Mouse (Mus musculus): ENCODE results near the gene Unc119. TPM values are rescaled to one million over a fixed set of nuclear protein-coding genes. Genes with fewer than 3 reads are reported as not detected.

Gene Unc119
- polyA plus RNA-seq, 1 experiment from 2014 or later: 29.5 TPM

GRCm38 (mm10) chr11:78360789-78361131, 17.5 kb downstream of the Unc119 start:
- ATAC-seq: no peak
- no peaks in the 10 kb centered on the region for H3K36me3 ChIP-seq (ENCODE audit: control insufficient read depth, insufficient read depth, low read length)
- no peak overlapping the region for H3K27ac ChIP-seq (ENCODE audit: low read length)
- WGBS: 51% methylated on average over 2 of the region's 2 CpGs
- H3K9ac ChIP-seq (ENCODE audit: low read depth, low read length): peak overlapping the region; percentile 12; the same call in 1 of the 2 replicates
- no peaks in the 10 kb centered on the region for H3K27me3 ChIP-seq (replicated peaks; ENCODE audit: control insufficient read depth, insufficient read depth, low read length)
- H3K4me3 ChIP-seq (ENCODE audit: low read length): no peak overlapping the region
- no peak overlapping the region for H3K4me2 ChIP-seq (ENCODE audit: low read depth, low read length)
- peaks cover 18% of the 10 kb centered on the region for H3K4me1 ChIP-seq (ENCODE audit: control insufficient read depth, insufficient read depth, low read length)
- no peaks in the 10 kb centered on the region for H3K9me3 ChIP-seq (ENCODE audit: control insufficient read depth, low read length)

- H3K4me3 ChIP-seq (ENCODE audit: low read length): no peak overlapping the region
- no peaks in the 10 kb centered on the region for H3K9me3 ChIP-seq (ENCODE audit: control insufficient read depth, low read length)
- no peak overlapping the region for H3K4me2 ChIP-seq (ENCODE audit: low read depth, low read length)
- no peaks in the 10 kb centered on the region for H3K36me3 ChIP-seq (ENCODE audit: control insufficient read depth, insufficient read depth, low read length)
- peaks cover 23% of the 10 kb centered on the region for H3K4me1 ChIP-seq (ENCODE audit: control insufficient read depth, insufficient read depth, low read length)
- ATAC-seq: no peak
- H3K9ac ChIP-seq (ENCODE audit: low read depth, low read length): no peak overlapping the region
- H3K27me3 ChIP-seq (replicated peaks; ENCODE audit: control insufficient read depth, insufficient read depth, low read length): no peaks in the 10 kb centered on the region
- peak overlapping the region; percentile 68 for H3K27ac ChIP-seq (ENCODE audit: low read length)
- WGBS: 61% methylated on average over 13 of the region's 13 CpGs
These were observed 20.2 kb downstream of the Unc119 start for GRCm38 (mm10) chr11:78363309-78364007.

GRCm38 (mm10) chr11:78364103-78364502, 20.8 kb downstream of the Unc119 start:
- peak; percentile 74 for ATAC-seq
- Histone ChIP-seq H3K27me3 (replicated peaks; ENCODE audit: control insufficient read depth, insufficient read depth, low read length) (no peaks in the 10 kb centered on the region), H3K4me1 (ENCODE audit: control insufficient read depth, insufficient read depth, low read length) (peaks cover 24% of the 10 kb centered on the region), H3K9ac (ENCODE audit: low read depth, low read length) (peak overlapping the region; percentile 21; the same call in 1 of the 2 replicates), H3K27ac (ENCODE audit: low read length) (peak overlapping the region; percentile 68), H3K9me3 (ENCODE audit: control insufficient read depth, low read length) (no peaks in the 10 kb centered on the region), H3K36me3 (ENCODE audit: control insufficient read depth, insufficient read depth, low read length) (no peaks in the 10 kb centered on the region), H3K4me2 (ENCODE audit: low read depth, low read length) (0 out of 2 replicates have a peak overlapping the region, but pooled peaks have one; percentile 11), H3K4me3 (ENCODE audit: low read length) (no peak overlapping the region)
- 23% methylated on average over 8 of the region's 8 CpGs for WGBS

- Histone ChIP-seq H3K4me1 (ENCODE audit: control insufficient read depth, insufficient read depth, low read length) (peaks cover 39% of the 10 kb centered on the region), H3K27ac (ENCODE audit: low read length) (no peak overlapping the region)
- no peak for ATAC-seq
These were observed 24.4 kb downstream of the Unc119 start for GRCm38 (mm10) chr11:78367456-78368225.

GRCm38 (mm10) chr11:78370389-78370788, 27.1 kb downstream of the Unc119 start:
- Histone ChIP-seq H3K4me2 (ENCODE audit: low read depth, low read length) (no peak overlapping the region), H3K36me3 (ENCODE audit: control insufficient read depth, insufficient read depth, low read length) (no peaks in the 10 kb centered on the region), H3K9ac (ENCODE audit: low read depth, low read length) (no peak overlapping the region), H3K27me3 (replicated peaks; ENCODE audit: control insufficient read depth, insufficient read depth, low read length) (no peaks in the 10 kb centered on the region), H3K4me1 (ENCODE audit: control insufficient read depth, insufficient read depth, low read length) (peaks cover 26% of the 10 kb centered on the region), H3K27ac (ENCODE audit: low read length) (peak overlapping the region; percentile 6; the same call in 1 of the 2 replicates), H3K4me3 (ENCODE audit: low read length) (no peak overlapping the region), H3K9me3 (ENCODE audit: control insufficient read depth, low read length) (no peaks in the 10 kb centered on the region)
- ATAC-seq: 0 out of 2 replicates have a peak, but pooled peaks have one; percentile 4
- WGBS: 45% methylated on average over 1 of the region's 1 CpGs

More at GRCm38 (mm10) chr11:78367456-78368225, 24.4 kb downstream of the Unc119 start:
- no peak overlapping the region for H3K4me3 ChIP-seq (ENCODE audit: low read length)
- H3K9ac ChIP-seq (ENCODE audit: low read depth, low read length): no peak overlapping the region
- H3K4me2 ChIP-seq (ENCODE audit: low read depth, low read length): no peak overlapping the region
- no peaks in the 10 kb centered on the region for H3K27me3 ChIP-seq (replicated peaks; ENCODE audit: control insufficient read depth, insufficient read depth, low read length)
- H3K36me3 ChIP-seq (ENCODE audit: control insufficient read depth, insufficient read depth, low read length): no peaks in the 10 kb centered on the region
- 71% methylated on average over 15 of the region's 15 CpGs for WGBS
- no peaks in the 10 kb centered on the region for H3K9me3 ChIP-seq (ENCODE audit: control insufficient read depth, low read length)

GRCm38 (mm10) chr11:78371711-78372110, 28.4 kb downstream of the Unc119 start:
- WGBS: 89% methylated on average over 11 of the region's 11 CpGs

GRCm38 (mm10) chr11:78372166-78372565, 28.9 kb downstream of the Unc119 start:
- Histone ChIP-seq H3K9ac (ENCODE audit: low read depth, low read length) (no peak overlapping the region), H3K27me3 (replicated peaks; ENCODE audit: control insufficient read depth, insufficient read depth, low read length) (no peaks in the 10 kb centered on the region), H3K4me3 (ENCODE audit: low read length) (no peak overlapping the region), H3K4me2 (ENCODE audit: low read depth, low read length) (no peak overlapping the region), H3K27ac (ENCODE audit: low read length) (no peak overlapping the region), H3K4me1 (ENCODE audit: control insufficient read depth, insufficient read depth, low read length) (peaks cover 23% of the 10 kb centered on the region), H3K9me3 (ENCODE audit: control insufficient read depth, low read length) (no peaks in the 10 kb centered on the region), H3K36me3 (ENCODE audit: control insufficient read depth, insufficient read depth, low read length) (no peaks in the 10 kb centered on the region)
- 70% methylated on average over 3 of the region's 3 CpGs for WGBS
- ATAC-seq: no peak

More at GRCm38 (mm10) chr11:78371711-78372110, 28.4 kb downstream of the Unc119 start:
- Histone ChIP-seq H3K9ac (ENCODE audit: low read depth, low read length) (no peak overlapping the region), H3K36me3 (ENCODE audit: control insufficient read depth, insufficient read depth, low read length) (no peaks in the 10 kb centered on the region), H3K4me3 (ENCODE audit: low read length) (no peak overlapping the region), H3K27ac (ENCODE audit: low read length) (no peak overlapping the region), H3K4me2 (ENCODE audit: low read depth, low read length) (no peak overlapping the region), H3K9me3 (ENCODE audit: control insufficient read depth, low read length) (no peaks in the 10 kb centered on the region), H3K4me1 (ENCODE audit: control insufficient read depth, insufficient read depth, low read length) (peaks cover 26% of the 10 kb centered on the region), H3K27me3 (replicated peaks; ENCODE audit: control insufficient read depth, insufficient read depth, low read length) (no peaks in the 10 kb centered on the region)
- no peak for ATAC-seq

- H3K27me3 ChIP-seq (replicated peaks; ENCODE audit: control insufficient read depth, insufficient read depth, low read length): no peaks in the 10 kb centered on the region
- peaks cover 26% of the 10 kb centered on the region for H3K4me1 ChIP-seq (ENCODE audit: control insufficient read depth, insufficient read depth, low read length)
- peak overlapping the region; percentile 6; the same call in 1 of the 2 replicates for H3K9ac ChIP-seq (ENCODE audit: low read depth, low read length)
- no peaks in the 10 kb centered on the region for H3K36me3 ChIP-seq (ENCODE audit: control insufficient read depth, insufficient read depth, low read length)
- no peak overlapping the region for H3K27ac ChIP-seq (ENCODE audit: low read length)
- no peaks in the 10 kb centered on the region for H3K9me3 ChIP-seq (ENCODE audit: control insufficient read depth, low read length)
- 0 out of 2 replicates have a peak, but pooled peaks have one; percentile 22 for ATAC-seq
- H3K4me3 ChIP-seq (ENCODE audit: low read length): no peak overlapping the region
- no peak overlapping the region for H3K4me2 ChIP-seq (ENCODE audit: low read depth, low read length)
- 49% methylated on average over 7 of the region's 7 CpGs for WGBS
These were observed 29.3 kb downstream of the Unc119 start for GRCm38 (mm10) chr11:78372610-78373009.

GRCm38 (mm10) chr11:78374147-78374546, 30.9 kb downstream of the Unc119 start:
- no peak for ATAC-seq
- no peak overlapping the region for H3K27ac ChIP-seq (ENCODE audit: low read length)
- H3K4me3 ChIP-seq (ENCODE audit: low read length): no peak overlapping the region
- 73% methylated on average over 8 of the region's 8 CpGs for WGBS
- H3K27me3 ChIP-seq (replicated peaks; ENCODE audit: control insufficient read depth, insufficient read depth, low read length): no peaks in the 10 kb centered on the region
- H3K9me3 ChIP-seq (ENCODE audit: control insufficient read depth, low read length): no peaks in the 10 kb centered on the region
- no peak overlapping the region for H3K4me2 ChIP-seq (ENCODE audit: low read depth, low read length)
- no peaks in the 10 kb centered on the region for H3K36me3 ChIP-seq (ENCODE audit: control insufficient read depth, insufficient read depth, low read length)
- no peak overlapping the region for H3K9ac ChIP-seq (ENCODE audit: low read depth, low read length)
- H3K4me1 ChIP-seq (ENCODE audit: control insufficient read depth, insufficient read depth, low read length): peaks cover 28% of the 10 kb centered on the region

Measured in intestine, embryonic 16.5 days (tissue).